ENCODE assay signal across 15 mouse cellular contexts in the genomic region with DNA sequence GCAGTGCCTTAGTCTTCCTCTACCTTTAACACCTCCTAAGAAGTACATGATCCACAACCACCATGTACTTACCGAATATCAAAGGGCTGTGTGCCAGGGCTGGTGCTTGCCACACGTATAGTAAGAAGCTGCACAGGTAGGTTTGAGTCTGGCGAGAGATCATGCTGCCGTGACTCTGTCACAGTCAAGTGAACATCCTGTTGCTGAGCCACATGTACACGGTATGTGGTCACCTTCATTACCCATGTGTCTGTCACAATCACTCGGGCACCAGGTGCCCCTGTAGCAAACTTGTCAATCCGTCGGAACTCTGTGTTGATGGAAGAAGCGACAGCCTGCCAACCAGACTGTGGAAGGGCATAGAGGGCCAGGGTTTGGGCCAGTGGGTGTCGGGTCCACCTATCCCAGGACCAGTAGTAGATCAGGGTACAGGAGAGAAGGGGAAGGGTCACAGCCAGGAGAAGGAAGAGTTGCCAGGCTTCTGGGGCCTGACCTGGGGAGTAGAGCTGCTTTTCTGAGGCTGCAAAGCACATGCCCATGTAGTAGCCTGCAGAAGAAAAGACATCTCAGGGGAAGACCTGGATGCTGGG. TPM values are rescaled to one million over a fixed set of nuclear protein-coding genes. Genes with fewer than 3 reads are reported as not detected.
DNase-seq lines count a peak whose midpoint lies in the region; ATAC-seq and TF ChIP-seq lines count a peak whose summit lies in the region.
"Had no signal": no experiment of that assay in that cellular context is flagged by ENCODE, and none has a peak within 500 bp of the region (broad histone marks: within the 10 kb centered on the region; RNA-seq: fewer than 3 reads in every experiment).

No protein-coding gene starts in this region.

- no peak overlapping the region for H3K27ac ChIP-seq in heart, embryonic 14.5 days (replicated peaks in 1 of 2; ENCODE audit: control insufficient read depth in 1 of 2, insufficient read depth in 1 of 2, low read depth in 2 of 2, low read length in 2 of 2)
- no peak overlapping the region for H3K27ac ChIP-seq in heart, adult 2 months
- no peak overlapping the region for H3K27ac ChIP-seq in lung, embryonic 16.5 days (ENCODE audit: low read length)
- no peak overlapping the region for H3K27ac ChIP-seq in embryonic facial prominence, embryonic 13.5 days
- H3K27ac ChIP-seq: embryonic facial prominence, embryonic 12.5 days; kidney, postnatal 0 days had no signal

- no peak for TF ChIP-seq CTCF in heart, adult 2 months (IDR thresholded peaks at IDR 0.05)

- no peaks in the 10 kb centered on the region for H3K27me3 ChIP-seq in heart, embryonic 14.5 days (ENCODE audit: control insufficient read depth, insufficient read depth, low read length)
- no peaks in the 10 kb centered on the region for H3K27me3 ChIP-seq in heart, adult 2 months (ENCODE audit: control insufficient read depth, insufficient read depth, low read length)
- H3K27me3 ChIP-seq in lung, embryonic 16.5 days (ENCODE audit: control insufficient read depth, insufficient read depth, low read depth, low read length): no peaks in the 10 kb centered on the region
- H3K27me3 ChIP-seq in embryonic facial prominence, embryonic 13.5 days: no peaks in the 10 kb centered on the region
- H3K27me3 ChIP-seq: embryonic facial prominence, embryonic 12.5 days had no signal

- H3K9me3 ChIP-seq in heart, embryonic 14.5 days (ENCODE audit: control insufficient read depth, low read length): no peaks in the 10 kb centered on the region
- H3K9me3 ChIP-seq in lung, embryonic 16.5 days (ENCODE audit: control insufficient read depth, low read length): no peaks in the 10 kb centered on the region
- H3K9me3 ChIP-seq in embryonic facial prominence, embryonic 13.5 days: no peaks in the 10 kb centered on the region
- H3K9me3 ChIP-seq: embryonic facial prominence, embryonic 12.5 days had no signal

- no peak for TF ChIP-seq EP300 in heart, adult 2 months (IDR thresholded peaks at IDR 0.05; ENCODE audit: insufficient read depth, low read depth, low read length)

- peak; percentile 57 for DNase-seq in cerebellum, adult 11-12 months
- no peak for DNase-seq in cerebellum, postnatal 4 days (ENCODE audit: low spot score in 2 of 2)
- DNase-seq in heart, adult 2 months: no peak
- DNase-seq in lung, postnatal 14 days: no peak
- DNase-seq in ovary, adult 18-20 months (ENCODE audit: low spot score): no peak
- DNase-seq: cerebellum, postnatal 10 days; gastrocnemius, postnatal 10 days; lung, embryonic 14.5 days had no signal

- intact Hi-C loops in heart, adult 2 months (cut with DNase I): loop anchor here (5.0 to 10.0 kb wide), 4 partner anchors 127 to 709 kb away; a partner anchor contains a TSS

- H3K4me1 ChIP-seq in heart, embryonic 14.5 days (ENCODE audit: control insufficient read depth in 2 of 2, insufficient read depth in 2 of 2, low read length in 2 of 2): peaks cover 9 to 46% of the 10 kb centered on the region in 2 experiments
- H3K4me1 ChIP-seq in heart, adult 2 months (ENCODE audit: control insufficient read depth, insufficient read depth, low read length): peaks cover 8% of the 10 kb centered on the region
- H3K4me1 ChIP-seq in lung, embryonic 16.5 days (replicated peaks; ENCODE audit: control insufficient read depth, insufficient read depth, low read length): peaks cover 31% of the 10 kb centered on the region
- peaks cover 39% of the 10 kb centered on the region for H3K4me1 ChIP-seq in embryonic facial prominence, embryonic 13.5 days

- ATAC-seq in heart, embryonic 14.5 days (ENCODE audit: insufficient number of reproducible peaks, insufficient read depth, low FRiP score, low read depth): no peak
- no peak for ATAC-seq in lung, embryonic 16.5 days (ENCODE audit: low read depth)
- ATAC-seq in embryonic facial prominence, embryonic 13.5 days (ENCODE audit: insufficient number of reproducible peaks, insufficient read depth, low FRiP score, low TSS enrichment, low read depth): no peak
- ATAC-seq: forebrain, embryonic 16.5 days had no signal

- H3K4me2 ChIP-seq in heart, embryonic 14.5 days (ENCODE audit: low read length): no peak overlapping the region
- no peak overlapping the region for H3K4me2 ChIP-seq in lung, embryonic 16.5 days (ENCODE audit: low read depth, low read length)
- no peak overlapping the region for H3K4me2 ChIP-seq in embryonic facial prominence, embryonic 13.5 days
- H3K4me2 ChIP-seq: midbrain, embryonic 11.5 days had no signal

- H3K9ac ChIP-seq in heart, embryonic 14.5 days (ENCODE audit: low read length): peak overlapping the region; percentile 41; the same call in 1 of the 2 replicates
- H3K9ac ChIP-seq in heart, adult 2 months (ENCODE audit: low read depth, low read length): no peak overlapping the region
- H3K9ac ChIP-seq in lung, embryonic 16.5 days (ENCODE audit: low read length): peak overlapping the region; percentile 29; the same call in 1 of the 2 replicates
- H3K9ac ChIP-seq in embryonic facial prominence, embryonic 13.5 days: 0 out of 2 replicates have a peak overlapping the region, but pooled peaks have one; percentile 86
- H3K9ac ChIP-seq: embryonic facial prominence, embryonic 12.5 days had no signal

- H3K4me3 ChIP-seq in heart, embryonic 14.5 days (ENCODE audit: control insufficient read depth in 1 of 2, insufficient read depth in 1 of 2, low read depth in 1 of 2, low read length in 2 of 2): no peak overlapping the region
- no peak overlapping the region for H3K4me3 ChIP-seq in heart, adult 2 months
- no peak overlapping the region for H3K4me3 ChIP-seq in lung, embryonic 16.5 days (ENCODE audit: low read length)
- H3K4me3 ChIP-seq in embryonic facial prominence, embryonic 13.5 days: no peak overlapping the region
- H3K4me3 ChIP-seq: embryonic facial prominence, embryonic 12.5 days had no signal

- no peaks in the 10 kb centered on the region for H3K79me2 ChIP-seq in heart, adult 2 months (replicated peaks; ENCODE audit: control insufficient read depth, insufficient read depth, low read length)

- no peak for TF ChIP-seq POLR2A in heart, adult 2 months (IDR thresholded peaks at IDR 0.05; ENCODE audit: insufficient read depth, low read depth, low read length)

- WGBS in heart, embryonic 14.5 days: 88% methylated on average over 10 of the region's 10 CpGs
- 88% methylated on average over 10 of the region's 10 CpGs for WGBS in heart, adult 2 months
- 86% methylated on average over 10 of the region's 10 CpGs for WGBS in lung, embryonic 16.5 days
- 92% methylated on average over 10 of the region's 10 CpGs for whole genome bisulfite sequencing in embryonic facial prominence, embryonic 13.5 days

- peaks cover 35% of the 10 kb centered on the region for H3K36me3 ChIP-seq in heart, embryonic 14.5 days (ENCODE audit: control insufficient read depth, insufficient read depth, low read length)
- peaks cover 8% of the 10 kb centered on the region; the same call in 1 of the 2 replicates for H3K36me3 ChIP-seq in heart, adult 2 months (ENCODE audit: control insufficient read depth, insufficient read depth, low read length)
- H3K36me3 ChIP-seq in lung, embryonic 16.5 days (ENCODE audit: control insufficient read depth, insufficient read depth, low read length): peaks cover 12% of the 10 kb centered on the region
- peaks cover 22% of the 10 kb centered on the region for H3K36me3 ChIP-seq in embryonic facial prominence, embryonic 13.5 days

RNA-seq across cellular contexts. Expression of a gene that starts 2.6 kb away (rescaled TPM):
- 105 and 117 TPM in 2 replicates for polyA plus RNA-seq in heart, embryonic 14.5 days (2014; fragmentation: Nextera tagmentation; extraction: Ambion mirVana)
- total RNA-seq in heart, adult 2 months (2021): 1 to 10 TPM; 1.4 to 3.1 TPM
- 1.8 and 2.6 TPM in 2 replicates for polyA plus RNA-seq in heart, adult 2 months (2012; rRNA removed)
- polyA plus RNA-seq in lung, embryonic 16.5 days (2015; fragmentation: Nextera tagmentation; extraction: Ambion mirVana): 190 and 214 TPM in 2 replicates
- 207 and 208 TPM in 2 replicates for polyA plus RNA-seq in embryonic facial prominence, embryonic 13.5 days (2015; fragmentation: Nextera tagmentation; extraction: Ambion mirVana)

RNA-seq across cellular contexts. Expression of a gene that starts 2.9 kb away (rescaled TPM):
- 35.4 and 38.3 TPM in 2 replicates for polyA plus RNA-seq in heart, embryonic 14.5 days (2014; fragmentation: Nextera tagmentation; extraction: Ambion mirVana)
- total RNA-seq in heart, adult 2 months (2021): 10 to 100 TPM; 19.3 to 21.8 TPM
- polyA plus RNA-seq in heart, adult 2 months (2012; rRNA removed): 40.1 and 49.0 TPM in 2 replicates
- polyA plus RNA-seq in lung, embryonic 16.5 days (2015; fragmentation: Nextera tagmentation; extraction: Ambion mirVana): 41.0 and 41.8 TPM in 2 replicates
- 39.9 and 40.0 TPM in 2 replicates for polyA plus RNA-seq in embryonic facial prominence, embryonic 13.5 days (2015; fragmentation: Nextera tagmentation; extraction: Ambion mirVana)

RNA-seq across cellular contexts. Expression of a gene that starts 3.0 kb away (rescaled TPM):
- 97.7 and 102 TPM in 2 replicates for polyA plus RNA-seq in heart, embryonic 14.5 days (2014; fragmentation: Nextera tagmentation; extraction: Ambion mirVana)
- total RNA-seq in heart, adult 2 months (2021): 10 to 100 TPM; 10.6 to 12.7 TPM
- 7.7 and 13.8 TPM in 2 replicates for polyA plus RNA-seq in heart, adult 2 months (2012; rRNA removed)
- 242 and 259 TPM in 2 replicates for polyA plus RNA-seq in lung, embryonic 16.5 days (2015; fragmentation: Nextera tagmentation; extraction: Ambion mirVana)
- polyA plus RNA-seq in embryonic facial prominence, embryonic 13.5 days (2015; fragmentation: Nextera tagmentation; extraction: Ambion mirVana): 246 and 251 TPM in 2 replicates

RNA-seq across cellular contexts. Expression of a gene that starts 25.6 kb away (rescaled TPM):
- 1.3 TPM in 2 replicates for polyA plus RNA-seq in heart, embryonic 14.5 days (2014; fragmentation: Nextera tagmentation; extraction: Ambion mirVana)
- total RNA-seq in heart, adult 2 months (2021): 1 to 10 TPM; 1.0 to 1.1 TPM
- 2.1 and 2.5 TPM in 2 replicates for polyA plus RNA-seq in heart, adult 2 months (2012; rRNA removed)
- 0.16 and 0.39 TPM in 2 replicates for polyA plus RNA-seq in lung, embryonic 16.5 days (2015; fragmentation: Nextera tagmentation; extraction: Ambion mirVana)
- 0.38 and 0.44 TPM in 2 replicates for polyA plus RNA-seq in embryonic facial prominence, embryonic 13.5 days (2015; fragmentation: Nextera tagmentation; extraction: Ambion mirVana)

RNA-seq across cellular contexts. Expression of a gene that starts 25.9 kb away (rescaled TPM):
- polyA plus RNA-seq in heart, embryonic 14.5 days (2014; fragmentation: Nextera tagmentation; extraction: Ambion mirVana): 49.0 and 58.3 TPM in 2 replicates
- 10 to 100 TPM; 26.1 to 26.9 TPM for total RNA-seq in heart, adult 2 months (2021)
- 19.7 and 22.8 TPM in 2 replicates for polyA plus RNA-seq in heart, adult 2 months (2012; rRNA removed)
- polyA plus RNA-seq in lung, embryonic 16.5 days (2015; fragmentation: Nextera tagmentation; extraction: Ambion mirVana): 44.3 and 53.6 TPM in 2 replicates
- 63.3 and 67.7 TPM in 2 replicates for polyA plus RNA-seq in embryonic facial prominence, embryonic 13.5 days (2015; fragmentation: Nextera tagmentation; extraction: Ambion mirVana)

Comparison
In these comparisons a context has a peak if more than half of its experiments do, and no peak if none do; other contexts are left out.
1. RNA of a gene that starts 2.6 kb away (polyA plus RNA-seq): 190 to 214 TPM in lung, embryonic 16.5 days, 207 to 208 TPM in embryonic facial prominence, embryonic 13.5 days and 105 to 117 TPM in heart, embryonic 14.5 days; 1.8 to 2.6 TPM in heart, adult 2 months; every median in the first group is over 10 times any median in the second.